Mouse (Mus musculus): Measurements from ENCODE around the gene Bphl. TPM values are rescaled to one million over a fixed set of nuclear protein-coding genes. Genes with fewer than 3 reads are reported as not detected.

Bphl gene
- total RNA-seq, 2 experiments from 2014 or later: 21.3 to 26.5 TPM

Other genes starting within 250 kb of the Bphl start
- not detected for gene Serpinb6e, start 194.2 kb upstream of the Bphl start, total RNA-seq (2021)
- gene Serpinb6c, start 131.9 kb upstream of the Bphl start, total RNA-seq (2021): under 1 TPM; 0.31 to 0.45 TPM
- gene Nqo2, start 72.9 kb upstream of the Bphl start, total RNA-seq (2021): 10 to 100 TPM; 13.6 to 16.8 TPM
- 10 to 100 TPM in 1 of 2 experiments, 1 to 10 TPM in 1; 8.5 to 11.2 TPM for gene Ripk1, start 35.2 kb upstream of the Bphl start, total RNA-seq (2021)
- gene Serpinb6a, start 34.8 kb upstream of the Bphl start, total RNA-seq (2021): 10 to 100 TPM; 68.8 to 77.6 TPM
- gene Tubb2a, start 40.4 kb downstream of the Bphl start, total RNA-seq (2021): 10 to 100 TPM; 44.4 to 49.4 TPM
- 10 to 100 TPM; 17.1 to 20.5 TPM for gene Tubb2b, start 92.9 kb downstream of the Bphl start, total RNA-seq (2021)
- 10 to 100 TPM; 32.2 to 33.2 TPM for gene Psmg4, start 125.4 kb downstream of the Bphl start, total RNA-seq (2021)